Mouse (Mus musculus) forebrain, embryonic 11.5 days (tissue): ENCODE data around the gene Samhd1. TPM values are rescaled to one million over a fixed set of nuclear protein-coding genes. Genes with fewer than 3 reads are reported as not detected.
A peak's percentile ranks its signal among the peaks of the same experiment; 100 is the strongest.

Experiments used
- ATAC-seq: fragments of 200-750 bp; cut with Nextera tagmentation; replicated peaks from 2 replicates; pipeline ENCODE4 v1.8.0; 2017; ENCODE audit warnings: moderate TSS enrichment; ENCODE audit not compliant: low FRiP score
- DNase-seq: peaks from one replicate; pipeline ENCODE4 v3.0.0-alpha.2; 2017; ENCODE audit warnings: low spot score
- H3K27ac ChIP-seq: fragments of 300-500 bp; sonication (generic); 2 replicates; pipeline ENCODE4 v1.5.1; 2014; ENCODE audit warnings: low read depth, low read length
- H3K27me3 ChIP-seq: fragments of 300-500 bp; sonication (generic); 2 replicates; pipeline ENCODE4 v1.6.1; 2014; ENCODE audit warnings: mild to moderate bottlenecking, low read length, mixed read lengths; ENCODE audit not compliant: control insufficient read depth, insufficient read depth
- H3K36me3 ChIP-seq: fragments of 300-500 bp; sonication (generic); 2 replicates; pipeline ENCODE4 v1.6.1; 2014; ENCODE audit warnings: mild to moderate bottlenecking, low read length, moderate library complexity, mixed read lengths; ENCODE audit not compliant: control insufficient read depth, insufficient read depth
- H3K4me1 ChIP-seq: fragments of 300-500 bp; sonication (generic); replicated peaks from 2 replicates; pipeline ENCODE4 v1.6.1; 2014; ENCODE audit warnings: low read length, mixed read lengths; ENCODE audit not compliant: control insufficient read depth, insufficient read depth
- H3K4me2 ChIP-seq: fragments of 300-500 bp; sonication (generic); 2 replicates; pipeline ENCODE4 v1.6.1; 2014; ENCODE audit warnings: low read depth, mild to moderate bottlenecking, low read length, moderate library complexity, mixed read lengths; ENCODE audit not compliant: severe bottlenecking
- H3K4me3 ChIP-seq: fragments of 300-500 bp; sonication (generic); 2 replicates; pipeline ENCODE4 v1.5.1; 2014; ENCODE audit warnings: low read depth, low read length
- H3K9ac ChIP-seq: fragments of 300-500 bp; sonication (generic); 2 replicates; pipeline ENCODE4 v1.6.1; 2014; ENCODE audit warnings: low read length
- H3K9me3 ChIP-seq: fragments of 300-500 bp; sonication (generic); 2 replicates; pipeline ENCODE4 v1.6.1; 2016; ENCODE audit warnings: low read length, mixed read lengths; ENCODE audit not compliant: control insufficient read depth
- WGBS: fragments of 180-500 bp; shearing (Covaris S2); extraction: QIAGEN DNeasy Blood & Tissue Kit; methylation state at CpG from one replicate; pipeline ENCODE4 v1.1.7; 2014; 5-methylcytosine and 5-hydroxymethylcytosine counted together
- polyA plus RNA-seq: library from polyadenylated mRNA; unstranded; fragments of >200 nt; fragmentation: Nextera tagmentation; extraction: Ambion mirVana; gene quantifications from 2 replicates; pipeline ENCODE4 v1.2.1, GENCODE M21; 2014

Samhd1 gene
- polyA plus RNA-seq, 1 experiment from 2014 or later = 25.6 TPM

- Histone ChIP-seq H3K27me3 (no peaks in the 10 kb centered on the region), H3K9me3 (no peaks in the 10 kb centered on the region), H3K4me3 (no peak overlapping the region), H3K4me2 (0 out of 2 replicates have a peak overlapping the region, but pooled peaks have one; percentile 18), H3K4me1 (peaks cover 25% of the 10 kb centered on the region; the same call in 1 of the 2 replicates), H3K27ac (no peak overlapping the region), H3K9ac (peak overlapping the region; percentile 14), H3K36me3 (no peaks in the 10 kb centered on the region)
- no peak for ATAC-seq
- no peak for DNase-seq
- 76% methylated on average over 3 of the region's 3 CpGs for WGBS
These were observed 59.4 kb downstream of the Samhd1 start for GRCm38 (mm10) chr2:157075685-157076084.

- no peaks in the 10 kb centered on the region for H3K36me3 ChIP-seq
- no peak overlapping the region for H3K4me3 ChIP-seq
- ATAC-seq (no peak), DNase-seq (no peak)
- no peaks in the 10 kb centered on the region for H3K27me3 ChIP-seq
- H3K4me2 ChIP-seq = no peak overlapping the region
- no peaks in the 10 kb centered on the region for H3K9me3 ChIP-seq
- no peak overlapping the region for H3K27ac ChIP-seq
- 91% methylated on average over 3 of the region's 3 CpGs for WGBS
- no peak overlapping the region; the same call in 1 of the 2 replicates for H3K9ac ChIP-seq
- peaks cover 25% of the 10 kb centered on the region; the same call in 1 of the 2 replicates for H3K4me1 ChIP-seq
These were observed 59.8 kb downstream of the Samhd1 start for GRCm38 (mm10) chr2:157075226-157075625.

GRCm38 (mm10) chr2:157074772-157075171 is 60.3 kb downstream of the Samhd1 start:
- no peaks in the 10 kb centered on the region for H3K36me3 ChIP-seq
- DNase-seq = no peak
- no peaks in the 10 kb centered on the region for H3K27me3 ChIP-seq
- ATAC-seq = no peak
- 86% methylated on average over 5 of the region's 5 CpGs for WGBS
- H3K9me3 ChIP-seq = no peaks in the 10 kb centered on the region
- no peak overlapping the region for H3K9ac ChIP-seq
- no peak overlapping the region for H3K27ac ChIP-seq
- no peak overlapping the region for H3K4me2 ChIP-seq
- no peak overlapping the region for H3K4me3 ChIP-seq
- H3K4me1 ChIP-seq = peaks cover 26% of the 10 kb centered on the region; the same call in 1 of the 2 replicates

GRCm38 (mm10) chr2:157074186-157074724 is 60.8 kb downstream of the Samhd1 start:
- Histone ChIP-seq H3K4me1 (peaks cover 29% of the 10 kb centered on the region; the same call in 1 of the 2 replicates), H3K9me3 (no peaks in the 10 kb centered on the region), H3K27me3 (no peaks in the 10 kb centered on the region), H3K4me3 (no peak overlapping the region), H3K9ac (no peak overlapping the region), H3K27ac (no peak overlapping the region), H3K36me3 (no peaks in the 10 kb centered on the region), H3K4me2 (no peak overlapping the region)
- ATAC-seq (no peak), DNase-seq (no peak)
- WGBS = 88% methylated on average over 9 of the region's 9 CpGs

GRCm38 (mm10) chr2:157073378-157074052 is 61.5 kb downstream of the Samhd1 start:
- no peak overlapping the region for H3K4me2 ChIP-seq
- H3K27ac ChIP-seq = no peak overlapping the region

GRCm38 (mm10) chr2:157072316-157072990 is 62.6 kb downstream of the Samhd1 start:
- Histone ChIP-seq H3K4me3 (no peak overlapping the region), H3K36me3 (no peaks in the 10 kb centered on the region), H3K27me3 (no peaks in the 10 kb centered on the region), H3K27ac (no peak overlapping the region), H3K4me1 (peaks cover 32% of the 10 kb centered on the region; the same call in 1 of the 2 replicates), H3K9ac (no peak overlapping the region), H3K4me2 (no peak overlapping the region), H3K9me3 (no peaks in the 10 kb centered on the region)
- ATAC-seq = no peak
- DNase-seq = no peak
- 76% methylated on average over 9 of the region's 9 CpGs for WGBS

More at GRCm38 (mm10) chr2:157073378-157074052, 61.5 kb downstream of the Samhd1 start:
- H3K4me1 ChIP-seq = peaks cover 32% of the 10 kb centered on the region; the same call in 1 of the 2 replicates
- no peaks in the 10 kb centered on the region for H3K9me3 ChIP-seq
- H3K9ac ChIP-seq = no peak overlapping the region
- WGBS = 87% methylated on average over 9 of the region's 9 CpGs
- H3K4me3 ChIP-seq = no peak overlapping the region
- H3K36me3 ChIP-seq = no peaks in the 10 kb centered on the region
- no peak for DNase-seq
- H3K27me3 ChIP-seq = no peaks in the 10 kb centered on the region
- ATAC-seq = no peak

- Histone ChIP-seq H3K4me1 (peaks cover 25% of the 10 kb centered on the region; the same call in 1 of the 2 replicates), H3K9me3 (no peaks in the 10 kb centered on the region), H3K4me3 (no peak overlapping the region), H3K4me2 (no peak overlapping the region), H3K36me3 (no peaks in the 10 kb centered on the region), H3K27me3 (no peaks in the 10 kb centered on the region), H3K9ac (no peak overlapping the region), H3K27ac (no peak overlapping the region)
- no peak for ATAC-seq
- DNase-seq = no peak
- WGBS = 78% methylated on average over 2 of the region's 2 CpGs
These were observed 63.5 kb downstream of the Samhd1 start for GRCm38 (mm10) chr2:157071556-157071955.

GRCm38 (mm10) chr2:157070365-157070764 is 64.7 kb downstream of the Samhd1 start:
- Histone ChIP-seq H3K27ac (no peak overlapping the region), H3K4me3 (no peak overlapping the region), H3K4me1 (peaks cover 18% of the 10 kb centered on the region; the same call in 1 of the 2 replicates), H3K4me2 (no peak overlapping the region), H3K9me3 (no peaks in the 10 kb centered on the region), H3K9ac (no peak overlapping the region), H3K27me3 (no peaks in the 10 kb centered on the region), H3K36me3 (no peaks in the 10 kb centered on the region)
- WGBS = 72% methylated on average over 9 of the region's 9 CpGs
- DNase-seq (no peak), ATAC-seq (no peak)
